Mouse (Mus musculus) granulocyte monocyte progenitor cell, adult 5-6 weeks (primary cell): ENCODE results near the gene Fgd6. TPM values are rescaled to one million over a fixed set of nuclear protein-coding genes. Genes with fewer than 3 reads are reported as not detected.
A peak's percentile ranks its signal among the peaks of the same experiment; 100 is the strongest.

ENCODE experiments used
- ATAC-seq: replicated peaks from 2 replicates; pipeline ENCODE4 v1.8.0; 2016; ENCODE audit warnings: mild to moderate bottlenecking, moderate TSS enrichment, inconsistent platforms; ENCODE audit not compliant: poor library complexity, severe bottlenecking
- total RNA-seq, 2 experiments: library from RNA; stranded (forward) in 1 of 2; stranded (reverse) in 1 of 2; fragments of 200-712, 200-1000 nt in 1 of 2; fragments of >200 nt in 1 of 2; fragmentation: Nextera tagmentation in 1 of 2; gene quantifications; 2 replicates each; pipeline ENCODE4 v1.2.3; 2014 to 2017

Gene Fgd6
- total RNA-seq, 2 experiments from 2014 or later = 0.05 to 0.77 TPM

DNA sequence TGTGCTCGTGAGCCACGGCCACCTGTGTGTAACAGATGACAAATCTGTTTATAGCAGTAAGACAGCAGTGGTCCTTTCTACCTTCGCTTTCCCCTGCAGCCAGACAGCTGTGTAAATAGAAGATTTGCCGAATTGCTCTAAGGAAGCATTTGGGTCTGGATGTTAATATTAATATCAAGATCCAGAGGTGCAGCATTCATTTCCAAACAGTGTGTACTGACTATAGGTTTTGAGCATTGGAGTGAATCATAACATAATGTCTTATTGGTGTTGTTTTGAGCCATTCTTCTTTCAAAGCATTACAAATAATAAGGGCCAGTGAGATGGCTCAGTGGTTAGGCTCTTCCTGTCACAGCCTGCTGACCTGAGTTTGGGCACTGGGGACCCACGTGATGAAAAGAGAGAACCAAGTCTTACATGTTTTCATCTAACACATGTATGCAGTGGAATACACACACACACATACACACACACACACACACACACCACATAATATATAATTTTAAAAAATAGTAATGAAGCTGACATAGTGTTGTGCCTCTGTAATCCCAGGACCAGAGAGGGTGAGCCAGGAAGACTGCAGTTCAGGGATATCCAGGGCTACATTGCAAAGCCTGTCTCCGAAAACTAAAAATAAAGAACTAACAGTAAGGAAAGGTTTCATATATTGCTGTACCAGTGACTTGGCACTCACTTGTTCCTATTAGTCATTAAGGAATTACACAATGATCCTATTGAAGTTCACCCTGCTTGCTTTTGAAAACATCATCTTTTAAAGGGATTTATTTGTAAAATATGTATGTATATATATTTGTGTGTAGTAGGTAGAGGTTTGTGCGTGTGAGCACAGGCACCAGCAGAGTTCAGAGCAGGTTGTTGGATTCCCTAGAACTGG lies 2.8 kb downstream of the Fgd6 start:
- ATAC-seq = peak; percentile 10; the same call in 1 of the 2 replicates

DNA sequence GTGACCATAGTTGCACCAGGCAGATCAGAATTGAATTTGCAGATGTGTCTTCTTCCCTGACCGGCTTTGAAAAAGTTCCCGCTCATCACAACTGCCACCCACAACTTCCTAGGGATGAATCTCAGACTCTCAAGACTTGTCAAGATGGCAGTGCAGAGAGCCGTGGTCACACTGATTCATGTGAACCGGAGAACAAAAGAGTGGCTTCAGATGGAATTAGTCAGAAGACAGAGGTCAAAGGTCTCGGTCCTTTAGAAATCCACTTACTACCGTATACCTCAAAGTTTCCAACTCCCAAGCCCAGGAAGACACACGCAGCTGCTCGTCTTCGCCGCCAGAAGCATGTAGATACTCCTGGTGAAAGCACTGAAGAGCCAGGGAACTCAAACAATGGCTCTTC lies 8.1 kb downstream of the Fgd6 start:
- no peak for ATAC-seq

DNA sequence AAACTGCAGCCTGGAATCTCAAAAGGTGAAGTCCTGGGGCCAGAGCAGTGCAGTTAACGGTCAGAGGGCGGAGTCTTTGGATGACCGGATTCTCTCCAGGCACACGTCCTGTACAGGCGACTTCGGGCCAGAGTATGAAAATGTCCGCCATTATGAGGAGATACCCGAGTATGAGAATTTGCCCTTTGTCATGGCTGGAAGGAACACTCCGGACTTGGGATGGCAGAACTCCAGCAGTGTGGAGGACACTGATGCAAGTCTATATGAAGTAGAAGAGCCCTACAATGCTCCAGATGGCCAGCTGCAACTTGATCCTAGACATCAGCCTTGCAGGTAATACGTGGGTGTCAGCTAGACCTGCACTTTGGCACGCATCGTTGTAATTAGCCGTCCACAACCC lies 9.5 kb downstream of the Fgd6 start:
- ATAC-seq = no peak

DNA sequence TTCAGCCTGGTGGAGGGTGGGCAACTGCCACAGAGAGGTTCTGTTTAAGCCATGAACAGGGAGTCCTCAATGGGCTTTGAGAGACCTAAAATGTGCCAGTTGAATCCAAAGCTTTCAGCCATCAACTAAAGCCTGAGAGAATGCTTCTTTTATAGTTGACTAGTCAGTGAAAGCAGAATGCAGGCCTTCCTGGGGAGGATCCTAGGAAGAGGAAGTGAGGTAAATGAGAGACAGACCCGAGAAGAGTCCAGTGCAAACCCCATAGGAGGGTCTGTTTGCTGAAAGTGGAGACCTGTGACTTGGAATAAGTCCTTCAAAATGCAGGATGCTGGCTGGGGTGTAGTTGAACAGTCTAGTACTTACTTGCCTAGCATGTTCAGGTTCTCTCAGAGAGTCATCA lies 11.2 kb downstream of the Fgd6 start:
- peak; percentile 60; the same call in 1 of the 2 replicates for ATAC-seq

DNA sequence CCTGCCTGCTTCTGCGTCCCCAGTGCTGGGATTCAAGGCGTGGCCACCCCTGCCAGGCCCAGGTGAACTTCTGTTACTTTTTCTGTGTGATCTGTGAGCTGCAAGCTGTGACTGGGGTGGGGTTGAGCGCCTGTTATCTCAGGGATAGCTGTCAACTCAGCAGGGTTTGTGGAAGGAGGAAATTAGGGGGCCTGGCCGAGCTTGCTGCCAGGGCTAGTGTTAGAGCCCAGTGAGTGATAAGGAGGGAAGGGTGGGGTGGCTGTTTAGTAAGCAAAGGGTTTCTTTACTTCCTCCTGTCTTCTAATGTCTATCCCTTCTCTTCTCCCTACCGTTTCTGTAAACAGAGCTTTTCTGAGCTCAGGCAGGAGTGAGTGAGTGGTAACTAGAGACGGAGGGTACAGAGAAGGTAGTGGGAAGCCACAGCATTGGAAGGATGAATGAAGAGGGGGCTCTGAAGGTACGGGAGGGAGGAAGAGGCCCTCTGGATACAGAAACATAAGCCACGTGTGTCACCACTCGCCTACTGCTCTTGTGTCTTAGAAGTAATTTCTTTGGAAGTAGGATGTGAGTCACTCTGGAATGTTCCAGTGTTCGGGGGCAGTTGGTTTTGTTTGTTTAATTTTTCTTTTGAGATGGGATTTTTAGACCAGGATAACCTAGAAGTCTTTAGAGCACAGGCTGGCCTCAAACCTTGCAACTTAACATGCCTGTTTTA lies 12.2 kb downstream of the Fgd6 start:
- ATAC-seq = peak; percentile 35

DNA sequence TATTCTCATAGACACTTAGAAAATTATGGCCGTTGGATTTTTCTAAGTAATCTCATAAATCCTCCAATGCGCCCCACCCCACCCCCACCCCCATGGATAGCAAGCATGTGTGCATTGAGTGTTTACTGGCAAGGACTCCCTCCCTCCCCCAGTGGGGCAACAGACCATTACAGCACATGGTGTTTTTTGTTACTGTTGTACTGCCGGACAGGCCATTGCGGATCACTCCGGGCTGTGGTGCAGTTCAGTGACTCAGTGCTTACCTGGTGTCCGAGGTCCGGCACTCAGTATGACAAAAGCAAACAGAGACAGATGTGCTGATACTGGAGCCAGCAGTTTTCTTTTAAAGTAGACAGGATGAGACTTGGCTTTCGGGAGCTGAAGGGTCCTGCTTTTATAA lies 13.3 kb downstream of the Fgd6 start:
- ATAC-seq = no peak

DNA sequence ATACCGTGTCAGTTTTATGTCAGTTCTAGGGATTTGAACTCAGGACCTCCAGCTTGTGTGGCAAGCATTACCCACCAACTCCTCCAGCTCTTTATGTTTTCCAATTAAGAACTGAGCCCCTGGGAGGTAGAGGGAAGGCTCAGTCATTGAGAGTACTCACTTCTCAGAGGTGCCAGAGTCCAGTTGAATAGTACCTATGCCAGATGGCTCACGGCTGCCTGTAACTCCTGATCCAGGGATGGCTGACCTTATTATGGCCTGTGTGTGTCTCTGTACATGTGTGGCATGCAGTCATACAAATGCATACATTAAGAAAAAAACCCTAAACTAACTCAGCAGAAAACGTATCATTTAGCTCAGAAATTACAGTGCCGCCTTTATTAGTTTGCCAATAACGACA lies 14.9 kb downstream of the Fgd6 start:
- ATAC-seq = no peak

DNA sequence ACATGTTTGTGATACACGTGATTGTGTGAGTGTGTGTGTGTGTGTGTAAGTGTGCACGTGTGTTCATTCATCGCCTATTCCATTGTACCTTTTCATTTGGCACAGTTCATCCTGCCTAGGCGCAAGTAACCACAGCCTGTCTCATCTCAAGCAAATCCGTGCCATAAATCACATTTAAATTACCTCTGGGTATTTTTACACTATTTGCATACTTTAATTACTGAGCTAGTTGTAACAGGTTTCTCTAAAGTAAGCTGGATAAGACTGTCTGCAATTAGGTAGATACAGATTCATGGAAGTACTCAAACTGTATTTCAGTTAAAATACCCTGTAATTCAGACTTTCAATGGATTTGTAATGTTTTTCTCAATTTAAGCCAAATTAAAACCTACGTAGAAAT lies 20.7 kb downstream of the Fgd6 start:
- ATAC-seq = no peak

DNA sequence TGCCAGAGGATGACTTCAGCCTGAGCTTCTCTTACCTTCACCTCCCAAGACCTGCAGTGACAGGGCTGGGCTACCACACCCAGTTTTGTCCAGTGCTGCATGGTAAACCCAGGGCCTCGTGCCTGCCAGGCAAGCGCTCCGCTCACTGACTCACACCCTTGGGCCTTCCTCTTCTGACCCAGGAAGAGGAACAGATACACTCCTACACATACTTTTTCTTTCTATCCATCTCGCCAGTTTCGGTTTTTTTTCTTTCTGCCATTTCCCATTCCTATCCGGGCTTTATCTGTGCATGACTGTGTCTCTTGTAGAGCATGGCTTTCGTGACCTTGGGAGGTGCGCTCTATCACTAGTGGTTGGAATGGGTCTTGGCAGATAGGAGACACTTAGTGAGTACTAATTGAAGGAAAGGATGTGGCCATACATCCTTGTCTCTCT lies 23.8 kb downstream of the Fgd6 start:
- ATAC-seq = peak; percentile 77

DNA sequence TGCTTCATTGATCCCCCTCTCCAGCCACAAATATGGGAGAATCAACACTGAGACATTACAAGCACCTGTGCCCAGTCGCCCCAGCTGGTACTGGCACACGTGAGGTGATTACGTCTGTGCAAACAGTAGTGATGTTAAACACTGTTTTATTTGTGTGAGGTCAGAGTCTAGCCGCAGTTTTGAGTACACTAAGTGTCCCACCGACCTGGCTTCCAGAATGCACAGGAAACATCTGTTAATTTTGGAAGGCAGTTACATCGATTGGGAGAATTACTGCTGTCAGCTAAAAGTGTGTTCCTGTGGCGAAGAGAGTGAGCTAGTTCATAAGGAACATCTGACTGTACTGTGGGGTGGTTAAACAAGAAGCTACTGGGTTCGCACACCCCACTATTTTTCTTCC lies 24.4 kb downstream of the Fgd6 start:
- no peak for ATAC-seq

DNA sequence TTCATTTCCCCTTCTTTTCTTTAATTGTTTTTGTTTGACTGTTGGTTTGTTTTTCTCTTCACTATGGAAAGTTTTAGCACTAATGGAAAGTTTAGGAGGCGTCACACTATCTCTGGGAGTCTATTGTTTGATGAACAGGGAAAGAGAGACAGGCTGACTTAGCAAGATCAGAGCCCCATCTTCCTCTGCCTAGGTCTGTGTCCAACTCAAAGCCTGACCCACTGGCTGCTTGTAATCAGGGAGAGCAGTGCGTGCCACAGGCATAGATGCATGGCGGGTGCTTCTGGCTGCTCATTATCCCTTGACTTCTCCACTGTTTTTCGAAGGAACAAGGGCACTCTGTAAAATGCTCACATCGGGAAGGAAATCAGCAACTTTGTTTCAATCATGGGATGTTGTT lies 26.6 kb downstream of the Fgd6 start:
- ATAC-seq = no peak

DNA sequence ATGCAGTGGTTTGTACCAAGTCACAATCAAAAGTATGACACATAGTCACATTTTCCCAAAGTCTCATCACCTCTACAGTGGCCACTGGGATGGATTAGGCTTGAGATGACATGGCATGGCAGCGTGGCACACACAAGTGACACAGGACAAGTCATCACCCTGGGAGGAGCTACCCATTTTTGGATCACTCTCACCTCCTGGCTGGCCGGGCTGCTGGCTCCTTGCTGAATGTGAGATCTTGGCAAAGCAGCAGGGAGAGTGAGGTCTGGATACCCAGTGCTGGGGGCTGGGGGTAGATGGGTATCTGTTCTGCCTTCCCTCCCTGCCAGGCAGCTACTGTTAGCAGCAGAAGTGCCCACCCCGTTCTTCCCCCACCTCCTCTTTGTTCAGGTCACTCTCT lies 31.1 kb downstream of the Fgd6 start:
- no peak for ATAC-seq

DNA sequence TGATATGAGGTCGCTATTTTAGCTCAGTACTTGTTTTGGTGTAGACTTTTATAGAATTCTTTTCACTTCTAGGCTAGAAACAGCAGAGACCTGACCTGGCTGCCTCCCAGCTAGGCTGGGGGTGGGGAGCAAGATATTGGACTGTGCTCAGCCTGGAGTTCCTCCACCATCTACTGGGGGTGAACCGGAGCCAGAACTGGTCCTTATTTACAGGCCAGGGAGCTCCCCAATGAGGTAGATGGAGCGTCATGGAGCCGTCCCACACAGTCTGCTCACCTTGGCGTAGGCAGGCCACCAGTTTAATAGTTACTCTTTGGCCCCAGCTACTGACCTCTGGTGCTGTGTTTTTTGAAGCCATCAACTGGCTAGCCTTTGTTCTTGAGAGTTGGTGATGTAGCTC lies 32.9 kb downstream of the Fgd6 start:
- no peak for ATAC-seq

DNA sequence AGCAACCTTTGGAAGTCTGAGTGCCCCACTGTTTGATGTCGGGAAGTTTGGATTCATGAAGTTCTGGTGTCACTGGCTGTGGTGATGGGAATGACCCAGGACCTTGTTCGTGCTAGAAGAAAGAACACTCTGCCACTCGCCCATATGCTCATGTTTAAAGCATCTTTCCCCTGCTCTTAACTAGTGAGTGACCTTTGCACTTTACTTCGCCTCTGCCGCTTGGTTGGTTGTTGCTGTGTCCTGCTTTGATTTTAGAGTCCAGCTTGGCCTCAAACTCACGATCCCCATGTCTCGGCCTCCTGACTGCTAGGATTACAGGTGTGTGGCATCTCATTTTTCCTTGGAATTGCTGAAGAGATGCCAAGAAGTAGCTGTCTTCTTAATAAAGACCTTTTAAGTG lies 35.8 kb downstream of the Fgd6 start:
- no peak for ATAC-seq

DNA sequence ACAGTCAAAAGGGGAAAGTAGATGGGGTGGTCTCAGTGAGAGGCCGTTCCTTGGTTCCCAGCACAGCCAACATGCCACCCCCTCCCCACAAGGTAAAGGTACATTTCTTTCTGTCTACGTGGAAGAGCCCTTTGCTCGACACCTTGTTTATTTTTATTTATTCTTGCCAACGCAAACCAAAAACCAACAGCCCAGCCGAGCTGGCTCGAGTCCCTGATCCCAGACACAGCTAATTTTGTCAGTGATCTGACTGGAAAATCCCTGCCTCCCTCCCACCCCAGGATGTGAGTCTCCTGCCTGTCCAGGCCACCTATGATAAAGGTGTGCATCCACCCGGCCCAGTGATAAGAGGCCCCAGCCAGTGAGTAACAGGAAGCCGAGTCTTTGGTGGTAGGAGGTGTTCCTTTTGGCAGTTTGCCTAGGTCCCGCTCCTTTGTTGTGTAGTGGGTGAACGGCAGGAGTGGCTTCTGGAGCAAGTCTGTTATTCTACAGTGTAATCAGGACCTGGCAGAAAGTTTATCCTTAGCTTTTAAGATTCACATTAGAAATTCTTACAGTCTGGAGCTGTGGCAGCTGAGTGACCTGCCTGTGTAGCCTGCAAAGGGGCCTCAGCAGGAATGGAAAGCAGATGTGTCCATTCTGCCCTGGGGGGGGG lies 36.6 kb downstream of the Fgd6 start:
- ATAC-seq = no peak

DNA sequence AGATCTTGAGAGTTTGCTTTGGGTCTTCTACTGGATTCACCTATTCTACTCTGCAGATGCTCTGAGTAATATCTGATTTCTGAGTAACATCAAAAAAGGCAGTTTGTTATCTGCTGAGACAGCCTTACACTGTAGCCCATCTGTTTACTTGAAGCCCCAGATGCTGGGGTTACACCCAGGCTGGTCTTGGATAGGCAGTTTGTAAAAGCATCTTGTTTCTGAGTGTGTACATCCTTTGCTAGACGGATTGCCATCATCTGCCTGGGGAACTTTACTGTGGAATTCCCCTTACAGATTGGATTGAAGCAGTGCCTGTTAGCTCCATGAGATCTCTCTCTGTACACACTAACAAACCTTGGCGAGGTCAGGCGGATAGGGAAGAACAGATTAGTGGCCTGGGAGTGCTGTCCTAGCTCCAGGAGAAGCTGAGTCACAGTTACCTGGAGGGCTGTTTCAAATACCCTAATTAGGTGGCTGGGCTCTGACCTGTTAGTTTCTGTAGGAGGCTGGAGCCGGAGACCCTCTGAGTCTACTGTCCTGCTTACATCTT lies 37.2 kb downstream of the Fgd6 start:
- no peak for ATAC-seq

DNA sequence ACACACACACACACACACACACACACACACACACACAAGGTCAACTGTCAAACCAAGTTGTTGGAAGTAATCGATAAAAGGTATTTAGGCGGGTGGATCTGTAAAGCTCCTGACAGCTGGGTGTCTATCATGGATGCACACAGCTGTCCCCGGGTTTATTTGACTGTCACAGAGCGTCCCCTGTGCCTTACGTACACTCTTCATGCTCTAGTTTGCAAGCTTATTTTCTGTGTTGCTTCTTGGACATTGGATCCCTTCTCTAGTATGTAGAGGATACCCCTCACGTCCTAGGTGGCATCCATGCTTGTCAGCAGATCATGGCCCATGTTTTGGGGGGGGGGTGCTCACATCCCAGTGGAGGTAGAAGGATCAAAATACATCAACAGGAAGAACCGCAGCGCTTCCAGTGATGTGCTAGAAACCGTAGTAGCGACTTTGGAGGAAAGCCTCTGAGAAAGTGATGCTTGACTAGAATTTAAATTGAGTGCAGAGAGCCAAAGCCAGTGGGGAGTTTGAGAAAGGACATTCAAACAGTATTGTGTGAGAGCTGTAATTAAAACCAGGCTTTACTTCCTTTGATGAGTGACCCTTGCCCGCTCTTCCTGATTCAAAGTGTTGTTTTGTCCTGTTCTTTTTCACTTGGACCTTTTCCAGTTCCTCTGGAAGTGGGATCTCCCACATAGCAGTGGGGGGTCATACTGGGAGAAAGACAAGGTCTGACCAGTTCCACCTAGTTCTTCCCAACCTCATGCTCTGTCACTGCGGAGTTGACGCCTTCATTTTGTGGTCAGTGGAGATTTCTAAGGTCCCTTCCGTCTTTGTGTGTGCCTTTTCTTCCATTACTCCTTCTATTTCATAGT lies 41.4 kb downstream of the Fgd6 start:
- ATAC-seq = no peak

DNA sequence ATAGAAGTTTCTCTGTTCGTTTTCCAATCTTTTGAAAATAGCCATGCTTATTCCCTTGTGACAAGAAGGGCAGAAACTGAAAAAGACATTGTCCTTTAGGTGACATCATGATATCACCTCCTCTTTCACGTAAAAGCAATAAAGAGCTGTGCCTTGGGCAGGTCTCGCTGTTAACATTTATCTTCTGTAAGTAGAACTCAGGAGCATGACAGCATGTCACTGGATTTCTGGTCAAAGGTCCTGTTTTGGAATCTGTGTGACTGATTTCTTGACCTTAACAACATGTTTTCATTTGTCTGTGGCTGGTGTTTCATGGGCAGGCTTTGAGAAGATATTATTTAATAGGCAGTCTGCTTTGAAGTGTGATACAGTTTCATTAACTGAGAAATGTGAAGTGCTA lies 44.9 kb downstream of the Fgd6 start:
- no peak for ATAC-seq

DNA sequence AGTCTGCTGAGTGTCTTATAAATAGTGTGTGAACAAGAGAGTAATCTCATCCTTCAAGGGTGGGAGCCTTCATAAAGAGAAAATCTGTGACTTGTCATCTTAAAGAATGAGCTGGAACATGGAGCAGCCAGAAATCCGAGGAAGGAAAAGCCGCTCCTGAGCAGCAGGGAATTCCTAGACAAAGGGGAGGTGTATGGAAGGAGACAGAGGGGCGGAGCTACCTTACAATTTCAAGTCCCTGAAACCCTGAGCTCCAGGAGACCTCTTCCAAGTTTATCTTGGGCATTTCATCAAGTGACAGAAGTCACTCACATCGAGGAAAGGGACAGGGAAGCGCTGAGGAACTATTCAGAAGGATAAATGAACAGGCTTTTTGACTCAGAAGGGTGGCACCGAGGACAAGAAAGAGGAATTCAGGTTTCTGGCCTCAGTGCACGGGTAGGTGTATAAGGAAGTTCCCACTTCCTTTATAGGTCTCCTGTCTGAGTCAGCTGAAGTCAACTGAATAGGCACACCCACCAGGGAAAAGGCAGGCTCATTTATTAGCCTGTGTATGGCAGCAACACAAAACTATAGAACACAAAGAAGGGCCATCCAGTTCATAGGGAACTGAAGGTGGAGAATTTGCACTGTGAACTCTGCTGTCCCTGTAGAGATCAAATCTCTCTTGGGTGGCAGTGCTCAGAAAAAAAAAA lies 46.4 kb downstream of the Fgd6 start:
- peak; percentile 79 for ATAC-seq
